17 mouse cellular contexts compared by ENCODE assay signal in the genomic region with DNA sequence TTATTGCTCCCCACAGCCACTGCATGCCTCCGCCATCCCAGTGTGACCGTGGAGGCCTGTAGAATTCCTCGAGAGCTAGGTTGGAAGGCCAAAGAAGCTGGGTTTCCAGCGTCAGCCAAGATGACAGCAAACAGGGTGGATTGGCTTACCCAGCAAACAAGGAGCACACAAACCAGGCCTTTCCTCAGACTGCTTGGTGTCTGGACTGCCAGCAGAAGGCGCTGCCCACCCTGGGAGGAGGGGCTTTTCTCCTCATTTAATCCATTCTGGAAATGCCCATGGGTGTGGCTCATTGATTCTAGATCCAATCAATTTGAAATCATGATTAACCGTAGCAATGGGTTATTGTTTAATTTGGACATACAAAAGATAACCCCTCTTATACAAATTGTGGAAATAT. TPM values are rescaled to one million over a fixed set of nuclear protein-coding genes. Genes with fewer than 3 reads are reported as not detected.
DNase-seq lines count a peak whose midpoint lies in the region; ATAC-seq and TF ChIP-seq lines count a peak whose summit lies in the region.
"Had no signal": no experiment of that assay in that cellular context is flagged by ENCODE, and none has a peak within 500 bp of the region (broad histone marks: within the 10 kb centered on the region; RNA-seq: fewer than 3 reads in every experiment).

No protein-coding gene starts in this region.

- H3K9me3 ChIP-seq in hindbrain, embryonic 15.5 days, result no peaks in the 10 kb centered on the region
- H3K9me3 ChIP-seq in hindbrain, embryonic 12.5 days (replicated peaks), result no peaks in the 10 kb centered on the region
- H3K9me3 ChIP-seq in lung, postnatal 0 days (ENCODE audit: low read length), result no peaks in the 10 kb centered on the region
- no peaks in the 10 kb centered on the region for H3K9me3 ChIP-seq in hindbrain, postnatal 0 days (ENCODE audit: low read length)
- no peaks in the 10 kb centered on the region for H3K9me3 ChIP-seq in kidney, embryonic 14.5 days (ENCODE audit: control insufficient read depth, low read length)
- H3K9me3 ChIP-seq: limb, embryonic 15.5 days had no signal

- no peak overlapping the region; the same call in 1 of the 2 replicates for H3K27ac ChIP-seq in hindbrain, embryonic 15.5 days (replicated peaks)
- H3K27ac ChIP-seq in hindbrain, embryonic 12.5 days, result no peak overlapping the region
- no peak overlapping the region for H3K27ac ChIP-seq in lung, postnatal 0 days (ENCODE audit: low read length)
- no peak overlapping the region for H3K27ac ChIP-seq in hindbrain, postnatal 0 days
- H3K27ac ChIP-seq in kidney, embryonic 14.5 days (ENCODE audit: low read depth, low read length), result no peak overlapping the region
- H3K27ac ChIP-seq: limb, embryonic 15.5 days had no signal

- H3K4me1 ChIP-seq in hindbrain, embryonic 15.5 days (replicated peaks), result peaks cover 23% of the 10 kb centered on the region
- H3K4me1 ChIP-seq in hindbrain, embryonic 12.5 days, result peaks cover 28% of the 10 kb centered on the region
- peaks cover 5% of the 10 kb centered on the region; the same call in 1 of the 2 replicates for H3K4me1 ChIP-seq in lung, postnatal 0 days (ENCODE audit: insufficient read depth, low read depth, low read length)
- H3K4me1 ChIP-seq in hindbrain, postnatal 0 days (ENCODE audit: insufficient read depth, low read length), result peaks cover 10% of the 10 kb centered on the region
- H3K4me1 ChIP-seq in kidney, embryonic 14.5 days (ENCODE audit: control insufficient read depth, insufficient read depth, low read length), result peaks cover 6% of the 10 kb centered on the region

- WGBS in hindbrain, embryonic 15.5 days, result 59% methylated on average over 6 of the region's 6 CpGs
- WGBS in hindbrain, embryonic 12.5 days, result 68% methylated on average over 6 of the region's 6 CpGs
- 62% methylated on average over 6 of the region's 6 CpGs for WGBS in lung, postnatal 0 days
- WGBS in hindbrain, postnatal 0 days, result 61% methylated on average over 6 of the region's 6 CpGs
- WGBS in kidney, embryonic 14.5 days, result 76% methylated on average over 6 of the region's 6 CpGs

- no peak overlapping the region for H3K4me3 ChIP-seq in hindbrain, embryonic 15.5 days
- H3K4me3 ChIP-seq in hindbrain, embryonic 12.5 days, result no peak overlapping the region
- no peak overlapping the region for H3K4me3 ChIP-seq in lung, postnatal 0 days (ENCODE audit: low read depth, low read length)
- H3K4me3 ChIP-seq in hindbrain, postnatal 0 days (ENCODE audit: low read length), result no peak overlapping the region
- no peak overlapping the region for H3K4me3 ChIP-seq in kidney, embryonic 14.5 days (ENCODE audit: low read length)
- H3K4me3 ChIP-seq: limb, embryonic 15.5 days had no signal

- H3K27me3 ChIP-seq in hindbrain, embryonic 15.5 days, result no peaks in the 10 kb centered on the region
- no peaks in the 10 kb centered on the region for H3K27me3 ChIP-seq in hindbrain, embryonic 12.5 days
- no peaks in the 10 kb centered on the region for H3K27me3 ChIP-seq in lung, postnatal 0 days (replicated peaks; ENCODE audit: insufficient read depth, low read length)
- H3K27me3 ChIP-seq in hindbrain, postnatal 0 days (ENCODE audit: insufficient read depth, low read length), result no peaks in the 10 kb centered on the region
- no peaks in the 10 kb centered on the region for H3K27me3 ChIP-seq in kidney, embryonic 14.5 days (ENCODE audit: control insufficient read depth, insufficient read depth, low read length)
- H3K27me3 ChIP-seq: CH12.LX; limb, embryonic 15.5 days had no signal

- no peak for TF ChIP-seq EP300 in lung, postnatal 0 days (IDR thresholded peaks at IDR 0.05)

- TF ChIP-seq CTCF in lung, postnatal 0 days (IDR thresholded peaks at IDR 0.05), result peak; percentile 53
- TF ChIP-seq CTCF in hindbrain, postnatal 0 days (IDR thresholded peaks at IDR 0.05; ENCODE audit: low read depth), result peak; percentile 64

- ATAC-seq in hindbrain, embryonic 15.5 days (ENCODE audit: low FRiP score, low read depth), result no peak
- no peak for ATAC-seq in hindbrain, embryonic 12.5 days (ENCODE audit: low FRiP score)
- ATAC-seq in lung, postnatal 0 days, result no peak
- no peak for ATAC-seq in hindbrain, postnatal 0 days
- no peak for ATAC-seq in kidney, embryonic 14.5 days (ENCODE audit: low FRiP score, low TSS enrichment)

- peak overlapping the region; percentile 58 for H3K4me2 ChIP-seq in hindbrain, embryonic 15.5 days
- no peak overlapping the region for H3K4me2 ChIP-seq in hindbrain, embryonic 12.5 days (replicated peaks)
- no peak overlapping the region for H3K4me2 ChIP-seq in lung, postnatal 0 days (replicated peaks; ENCODE audit: low read depth, low read length)
- H3K4me2 ChIP-seq in hindbrain, postnatal 0 days (ENCODE audit: low read depth, low read length), result peak overlapping the region; percentile 56
- no peak overlapping the region for H3K4me2 ChIP-seq in kidney, embryonic 14.5 days (replicated peaks; ENCODE audit: low read depth, low read length)
- H3K4me2 ChIP-seq: limb, embryonic 15.5 days had no signal

- no peak overlapping the region for H3K9ac ChIP-seq in hindbrain, embryonic 15.5 days
- H3K9ac ChIP-seq in hindbrain, embryonic 12.5 days, result no peak overlapping the region
- no peak overlapping the region for H3K9ac ChIP-seq in lung, postnatal 0 days (replicated peaks; ENCODE audit: low read depth)
- H3K9ac ChIP-seq in hindbrain, postnatal 0 days (replicated peaks; ENCODE audit: low read length), result no peak overlapping the region
- no peak overlapping the region for H3K9ac ChIP-seq in kidney, embryonic 14.5 days (ENCODE audit: low read depth, low read length)
- H3K9ac ChIP-seq: limb, embryonic 15.5 days had no signal

- DNase-seq in lung, postnatal 0 days (ENCODE audit: low spot score), result peak; percentile 19
- no peak for DNase-seq in lung, postnatal 36 days
- peak; percentile 40 for DNase-seq in hindbrain, postnatal 0 days (ENCODE audit: low spot score)
- DNase-seq in retina, embryonic 14.5 days (ENCODE audit: low spot score), result peak; percentile 26
- no peak for DNase-seq in spleen, adult 12 weeks (ENCODE audit: low spot score)
- DNase-seq: adrenal gland, postnatal 25 days; cerebellum, adult 11 months had no signal

- no peaks in the 10 kb centered on the region for H3K36me3 ChIP-seq in hindbrain, embryonic 15.5 days
- H3K36me3 ChIP-seq in hindbrain, embryonic 12.5 days, result peaks cover 6% of the 10 kb centered on the region; the same call in 1 of the 2 replicates
- H3K36me3 ChIP-seq in lung, postnatal 0 days (ENCODE audit: insufficient read depth, low read length), result no peaks in the 10 kb centered on the region; the same call in 1 of the 2 replicates
- no peaks in the 10 kb centered on the region for H3K36me3 ChIP-seq in hindbrain, postnatal 0 days (ENCODE audit: insufficient read depth, low read length)
- no peaks in the 10 kb centered on the region; the same call in 1 of the 2 replicates for H3K36me3 ChIP-seq in kidney, embryonic 14.5 days (ENCODE audit: control insufficient read depth, insufficient read depth, low read length)

RNA-seq across cellular contexts. Expression of gene Acot1, which starts 3.8 kb away (rescaled TPM):
- polyA plus RNA-seq in hindbrain, embryonic 15.5 days (2015; fragmentation: Nextera tagmentation; extraction: Ambion mirVana), result 91.0 and 98.0 TPM in 2 replicates
- polyA plus RNA-seq in hindbrain, embryonic 12.5 days (2016; fragmentation: Nextera tagmentation; extraction: Ambion mirVana), result 60.6 and 70.2 TPM in 2 replicates
- polyA plus RNA-seq in lung, postnatal 0 days (2015; fragmentation: Nextera tagmentation; extraction: Ambion mirVana), result 164 and 195 TPM in 2 replicates
- total RNA-seq in hindbrain, postnatal 0 days (2014; rRNA removed), result 177 and 178 TPM in 2 replicates
- 160 and 172 TPM in 2 replicates for polyA plus RNA-seq in hindbrain, postnatal 0 days (2015; fragmentation: Nextera tagmentation; extraction: Ambion mirVana)
- polyA plus RNA-seq in kidney, embryonic 14.5 days (2014; fragmentation: Nextera tagmentation; extraction: Ambion mirVana), result 48.9 and 55.2 TPM in 2 replicates

RNA-seq across cellular contexts. Expression of gene Acot4, which starts 25.0 kb away (rescaled TPM):
- polyA plus RNA-seq in hindbrain, embryonic 15.5 days (2015; fragmentation: Nextera tagmentation; extraction: Ambion mirVana), result 0.32 and 0.58 TPM in 2 replicates
- 0.25 and 0.59 TPM in 2 replicates for polyA plus RNA-seq in hindbrain, embryonic 12.5 days (2016; fragmentation: Nextera tagmentation; extraction: Ambion mirVana)
- polyA plus RNA-seq in lung, postnatal 0 days (2015; fragmentation: Nextera tagmentation; extraction: Ambion mirVana), result 0.12 and 0.13 TPM in 2 replicates
- total RNA-seq in hindbrain, postnatal 0 days (2014; rRNA removed), result 0.14 and 1.8 TPM in 2 replicates
- polyA plus RNA-seq in hindbrain, postnatal 0 days (2015; fragmentation: Nextera tagmentation; extraction: Ambion mirVana), result 0.68 and 1.2 TPM in 2 replicates
- 1.3 and 3.4 TPM in 2 replicates for polyA plus RNA-seq in kidney, embryonic 14.5 days (2014; fragmentation: Nextera tagmentation; extraction: Ambion mirVana)
- total RNA-seq: CH12.LX had no signal

RNA-seq across cellular contexts. Expression of gene Acot2, which starts 25.5 kb away (rescaled TPM):
- polyA plus RNA-seq in hindbrain, embryonic 15.5 days (2015; fragmentation: Nextera tagmentation; extraction: Ambion mirVana), result 16.0 and 16.9 TPM in 2 replicates
- 16.1 and 18.0 TPM in 2 replicates for polyA plus RNA-seq in hindbrain, embryonic 12.5 days (2016; fragmentation: Nextera tagmentation; extraction: Ambion mirVana)
- 79.7 and 99.8 TPM in 2 replicates for polyA plus RNA-seq in lung, postnatal 0 days (2015; fragmentation: Nextera tagmentation; extraction: Ambion mirVana)
- 18.6 and 29.1 TPM in 2 replicates for total RNA-seq in hindbrain, postnatal 0 days (2014; rRNA removed)
- polyA plus RNA-seq in hindbrain, postnatal 0 days (2015; fragmentation: Nextera tagmentation; extraction: Ambion mirVana), result 31.2 and 33.9 TPM in 2 replicates
- polyA plus RNA-seq in kidney, embryonic 14.5 days (2014; fragmentation: Nextera tagmentation; extraction: Ambion mirVana), result 32.7 and 37.5 TPM in 2 replicates

RNA-seq across cellular contexts. Expression of gene Gm49366, which starts 25.6 kb away (rescaled TPM):
- not detected in 2 replicates for polyA plus RNA-seq in hindbrain, embryonic 15.5 days (2015; fragmentation: Nextera tagmentation; extraction: Ambion mirVana)
- not detected in 2 replicates for polyA plus RNA-seq in hindbrain, embryonic 12.5 days (2016; fragmentation: Nextera tagmentation; extraction: Ambion mirVana)
- polyA plus RNA-seq in lung, postnatal 0 days (2015; fragmentation: Nextera tagmentation; extraction: Ambion mirVana), result not detected in 2 replicates
- not detected in 2 replicates for total RNA-seq in hindbrain, postnatal 0 days (2014; rRNA removed)
- not detected in 2 replicates for polyA plus RNA-seq in hindbrain, postnatal 0 days (2015; fragmentation: Nextera tagmentation; extraction: Ambion mirVana)
- polyA plus RNA-seq in kidney, embryonic 14.5 days (2014; fragmentation: Nextera tagmentation; extraction: Ambion mirVana), result not detected in 2 replicates
- total RNA-seq: adrenal gland, postnatal 25 days; CH12.LX; hematopoietic stem cell, adult 5-6 weeks; megakaryocyte progenitor cell, adult 5-6 weeks had no signal
- polyA plus RNA-seq: kidney, embryonic 16.5 days; limb, embryonic 15.5 days; thymus, postnatal 0 days had no signal

RNA-seq across cellular contexts. Expression of gene Heatr4, which starts 28.5 kb away (rescaled TPM):
- polyA plus RNA-seq in hindbrain, embryonic 15.5 days (2015; fragmentation: Nextera tagmentation; extraction: Ambion mirVana), result not detected in 2 replicates
- not detected in 2 replicates for polyA plus RNA-seq in hindbrain, embryonic 12.5 days (2016; fragmentation: Nextera tagmentation; extraction: Ambion mirVana)
- polyA plus RNA-seq in lung, postnatal 0 days (2015; fragmentation: Nextera tagmentation; extraction: Ambion mirVana), result not detected in 2 replicates
- 0.11 and 0.16 TPM in 2 replicates for total RNA-seq in hindbrain, postnatal 0 days (2014; rRNA removed)
- polyA plus RNA-seq in hindbrain, postnatal 0 days (2015; fragmentation: Nextera tagmentation; extraction: Ambion mirVana), result not detected in 2 replicates
- not detected in 2 replicates for polyA plus RNA-seq in kidney, embryonic 14.5 days (2014; fragmentation: Nextera tagmentation; extraction: Ambion mirVana)
- total RNA-seq: adrenal gland, postnatal 25 days; CH12.LX; hematopoietic stem cell, adult 5-6 weeks; left cerebral cortex, adult 18-20 months; megakaryocyte progenitor cell, adult 5-6 weeks had no signal
- polyA plus RNA-seq: kidney, embryonic 16.5 days; limb, embryonic 15.5 days had no signal

Comparison
In these comparisons a context has a peak if more than half of its experiments do, and no peak if none do; other contexts are left out.
1. H3K4me2 ChIP-seq: peak in hindbrain, embryonic 15.5 days (single experiment) and hindbrain, postnatal 0 days (single experiment); none in hindbrain, embryonic 12.5 days (single experiment), lung, postnatal 0 days (single experiment) and kidney, embryonic 14.5 days (single experiment).
2. DNase-seq: peak in lung, postnatal 0 days (single experiment), hindbrain, postnatal 0 days (single experiment) and retina, embryonic 14.5 days (single experiment); none in lung, postnatal 36 days (single experiment) and spleen, adult 12 weeks (single experiment).